Mouse (Mus musculus) olfactory bulb, adult 2 months (tissue): ENCODE results near the gene 2900026A02Rik.

ENCODE experiments used
- CTCF ChIP-seq: fragments of 200-500 bp; IDR thresholded peaks from 2 replicates; pipeline ENCODE4 v1.5.1; 2012; ENCODE audit warnings: low read depth, mild to moderate bottlenecking, low read length, moderate library complexity; ENCODE audit not compliant: insufficient read depth
- POLR2A ChIP-seq: fragments of 200-500 bp; IDR thresholded peaks from 2 replicates; pipeline ENCODE4 v1.6.1; 2012; ENCODE audit warnings: mild to moderate bottlenecking, low read depth, low read length, moderate library complexity; ENCODE audit not compliant: insufficient read depth

DNA sequence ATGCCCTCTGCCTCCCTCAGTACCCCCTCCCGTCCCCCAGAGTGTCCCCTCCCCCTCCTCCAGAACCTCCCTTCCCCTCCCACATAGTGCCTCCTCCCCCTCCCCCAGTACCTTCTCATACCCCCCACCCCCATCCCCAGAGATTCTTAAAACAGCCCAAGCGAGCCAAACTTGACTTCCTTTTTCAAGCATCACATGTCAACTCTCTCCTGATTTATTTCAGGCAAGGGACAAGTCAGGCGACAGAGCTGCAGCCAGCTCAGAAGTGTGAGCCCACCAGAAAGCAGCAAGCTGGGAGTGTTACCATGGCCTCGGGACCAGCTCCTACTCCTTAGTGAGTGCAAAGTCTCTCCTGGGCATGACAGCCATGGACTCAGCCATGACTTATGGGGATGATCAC lies 109.7 kb downstream of the 2900026A02Rik start:
- TF ChIP-seq POLR2A (no peak), CTCF (no peak)
